ENCODE assay signal across 8 mouse cellular contexts in genomic region chr2:68350621-68351020, GRCm38 (mm10).
DNase-seq lines count a peak whose midpoint lies in the region; ATAC-seq and TF ChIP-seq lines count a peak whose summit lies in the region.

No protein-coding gene starts in this region.

- no peak overlapping the region for H3K4me3 ChIP-seq in forebrain, embryonic 13.5 days
- H3K4me3 ChIP-seq in forebrain, embryonic 11.5 days (ENCODE audit: low read depth, low read length) = no peak overlapping the region
- no peak overlapping the region for H3K4me3 ChIP-seq in layer of hippocampus, adult 2 months

- intact Hi-C loops in heart, postnatal 14 days (cut with DNase I) = loop anchor here (2.0 to 5.0 kb wide), 2 partner anchors 128 to 228 kb away; no protein-coding TSS in a partner anchor

- no peak for DNase-seq in forebrain, embryonic 11.5 days (ENCODE audit: low spot score)
- peak; percentile 33 for DNase-seq in MEL-GATA-1-ER (ENCODE audit: extremely low read depth, low read depth)
- DNase-seq in cerebellum, adult 9-11 months = peak; percentile 69
- peak; percentile 55 to 77 for DNase-seq in heart, postnatal 14 days
- DNase-seq in layer of hippocampus, adult 2 months (ENCODE audit: low spot score in 2 of 2) = peak; percentile 79 to 87
- peak; percentile 47 to 50 for DNase-seq in right cerebral cortex, postnatal 36 days (ENCODE audit: low spot score in 2 of 2)

- H3K27me3 ChIP-seq in forebrain, embryonic 13.5 days = no peaks in the 10 kb centered on the region
- H3K27me3 ChIP-seq in forebrain, embryonic 11.5 days (ENCODE audit: control insufficient read depth, insufficient read depth, low read length) = no peaks in the 10 kb centered on the region

- H3K4me2 ChIP-seq in forebrain, embryonic 13.5 days = no peak overlapping the region
- H3K4me2 ChIP-seq in forebrain, embryonic 11.5 days (ENCODE audit: low read depth, low read length, severe bottlenecking) = no peak overlapping the region

- no peak overlapping the region for H3K9ac ChIP-seq in forebrain, embryonic 13.5 days
- H3K9ac ChIP-seq in forebrain, embryonic 11.5 days (ENCODE audit: low read length) = no peak overlapping the region

- no peak overlapping the region for H3K27ac ChIP-seq in forebrain, embryonic 13.5 days
- no peak overlapping the region for H3K27ac ChIP-seq in forebrain, embryonic 11.5 days (ENCODE audit: low read depth, low read length)
- H3K27ac ChIP-seq in layer of hippocampus, adult 2 months = no peak overlapping the region

- WGBS in forebrain, embryonic 13.5 days = 10% methylated on average over 6 of the region's 6 CpGs
- 7% methylated on average over 6 of the region's 6 CpGs for WGBS in forebrain, embryonic 11.5 days

- peak; percentile 55; the same call in 1 of the 2 replicates for ATAC-seq in forebrain, embryonic 13.5 days
- no peak; the same call in 1 of the 2 replicates for ATAC-seq in forebrain, embryonic 11.5 days (replicated peaks; ENCODE audit: low FRiP score)
- ATAC-seq in megakaryocyte, adult 5-6 weeks (ENCODE audit: poor library complexity, severe bottlenecking) = peak; percentile 82

- H3K4me1 ChIP-seq in forebrain, embryonic 13.5 days = peaks cover 22% of the 10 kb centered on the region
- H3K4me1 ChIP-seq in forebrain, embryonic 11.5 days (replicated peaks; ENCODE audit: control insufficient read depth, insufficient read depth, low read length) = peaks cover 11% of the 10 kb centered on the region; the same call in 1 of the 2 replicates

- H3K9me3 ChIP-seq in forebrain, embryonic 13.5 days (replicated peaks) = no peaks in the 10 kb centered on the region
- H3K9me3 ChIP-seq in forebrain, embryonic 11.5 days (ENCODE audit: control insufficient read depth, low read length) = no peaks in the 10 kb centered on the region

- TF ChIP-seq CTCF in layer of hippocampus, adult 2 months (conservative IDR thresholded peaks at IDR 0.05) = peak; percentile 88

- H3K36me3 ChIP-seq in forebrain, embryonic 13.5 days (ENCODE audit: poor library complexity, severe bottlenecking) = peaks cover 12% of the 10 kb centered on the region; the same call in 1 of the 2 replicates
- no peaks in the 10 kb centered on the region; the same call in 1 of the 2 replicates for H3K36me3 ChIP-seq in forebrain, embryonic 11.5 days (ENCODE audit: control insufficient read depth, insufficient read depth, low read length)
